Mouse (Mus musculus) lung, embryonic 16.5 days (tissue): Measurements from ENCODE around the gene Mpzl1. TPM values are rescaled to one million over a fixed set of nuclear protein-coding genes. Genes with fewer than 3 reads are reported as not detected.

Experiments
- ATAC-seq: fragments of 200-750 bp; cut with Nextera tagmentation; 2 replicates; pipeline ENCODE4 v1.8.0; 2017; ENCODE audit warnings: low read depth, mild to moderate bottlenecking, moderate library complexity
- H3K27ac ChIP-seq: fragments of 300-500 bp; sonication (generic); 2 replicates; pipeline ENCODE4 v1.5.1; 2014; ENCODE audit warnings: mild to moderate bottlenecking, control low read depth, low read length
- H3K27me3 ChIP-seq: fragments of 300-500 bp; sonication (generic); 2 replicates; pipeline ENCODE4 v1.6.1; 2014; ENCODE audit warnings: low read depth, low read length, mixed read lengths; ENCODE audit not compliant: control insufficient read depth, insufficient read depth
- H3K36me3 ChIP-seq: fragments of 300-500 bp; sonication (generic); 2 replicates; pipeline ENCODE4 v1.6.1; 2014; ENCODE audit warnings: low read length; ENCODE audit not compliant: control insufficient read depth, insufficient read depth
- H3K4me1 ChIP-seq: fragments of 300-500 bp; sonication (generic); replicated peaks from 2 replicates; pipeline ENCODE4 v1.6.1; 2014; ENCODE audit warnings: low read length, mixed read lengths; ENCODE audit not compliant: control insufficient read depth, insufficient read depth
- H3K4me2 ChIP-seq: fragments of 300-500 bp; sonication (generic); 2 replicates; pipeline ENCODE4 v1.6.1; 2014; ENCODE audit warnings: low read depth, low read length, control low read depth
- H3K4me3 ChIP-seq: fragments of 300-500 bp; sonication (generic); 2 replicates; pipeline ENCODE4 v1.5.1; 2014; ENCODE audit warnings: mild to moderate bottlenecking, low read length, control low read depth
- H3K9ac ChIP-seq: fragments of 300-500 bp; sonication (generic); 2 replicates; pipeline ENCODE4 v1.6.1; 2014; ENCODE audit warnings: low read length, control low read depth
- H3K9me3 ChIP-seq: fragments of 300-500 bp; sonication (generic); 2 replicates; pipeline ENCODE4 v1.6.1; 2016; ENCODE audit warnings: low read length; ENCODE audit not compliant: control insufficient read depth
- WGBS: fragments of 180-500 bp; shearing (Covaris S2); extraction: QIAGEN DNeasy Blood & Tissue Kit; methylation state at CpG from one replicate; pipeline ENCODE4 v1.1.7; 2014; 5-methylcytosine and 5-hydroxymethylcytosine counted together
- polyA plus RNA-seq: library from polyadenylated mRNA; unstranded; fragments of >200 nt; fragmentation: Nextera tagmentation; extraction: Ambion mirVana; gene quantifications from 2 replicates; pipeline ENCODE4 v1.2.1, GENCODE M21; 2015

The Mpzl1 gene
- polyA plus RNA-seq, 1 experiment from 2014 or later = 176 TPM

DNA sequence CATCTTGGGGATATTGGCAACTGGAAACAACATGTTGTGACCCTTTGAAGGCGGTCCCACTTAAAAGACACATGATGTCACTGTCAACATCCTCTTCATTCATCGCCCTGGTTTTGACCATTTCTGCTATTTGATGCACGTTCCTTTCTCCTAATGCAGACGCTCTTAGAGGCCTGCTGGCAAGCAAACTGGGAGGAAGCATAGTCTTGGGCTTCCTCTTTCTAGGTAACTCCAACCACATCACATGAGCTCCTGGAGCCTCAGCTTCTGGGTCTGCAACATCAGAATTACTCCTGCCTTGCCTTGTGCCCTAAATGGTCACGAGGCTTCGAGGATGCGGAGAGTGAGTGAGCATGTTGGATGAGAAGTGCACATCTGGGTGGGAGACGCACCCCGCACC lies 40.8 kb upstream of the Mpzl1 start:
- H3K9ac ChIP-seq = no peak overlapping the region
- no peaks in the 10 kb centered on the region for H3K27me3 ChIP-seq
- 85% methylated on average over 9 of the region's 9 CpGs for WGBS
- no peaks in the 10 kb centered on the region for H3K36me3 ChIP-seq
- no peak overlapping the region for H3K4me3 ChIP-seq
- no peak for ATAC-seq
- H3K4me1 ChIP-seq = 0 out of 2 replicates have a peak, but pooled peaks cover 3% of the 10 kb centered on the region
- H3K4me2 ChIP-seq = no peak overlapping the region
- H3K9me3 ChIP-seq = no peaks in the 10 kb centered on the region
- no peak overlapping the region for H3K27ac ChIP-seq

GRCm38 (mm10) chr1:165672355-165672754 lies 38.0 kb upstream of the Mpzl1 start:
- Histone ChIP-seq H3K9me3 (no peaks in the 10 kb centered on the region), H3K9ac (no peak overlapping the region), H3K4me2 (no peak overlapping the region), H3K4me3 (no peak overlapping the region), H3K4me1 (no peaks in the 10 kb centered on the region; the same call in 1 of the 2 replicates), H3K27ac (no peak overlapping the region), H3K27me3 (no peaks in the 10 kb centered on the region), H3K36me3 (no peaks in the 10 kb centered on the region)
- WGBS = 79% methylated on average over 9 of the region's 9 CpGs
- no peak for ATAC-seq

- Histone ChIP-seq H3K4me1 (no peaks in the 10 kb centered on the region; the same call in 1 of the 2 replicates), H3K4me3 (no peak overlapping the region), H3K36me3 (no peaks in the 10 kb centered on the region), H3K9me3 (no peaks in the 10 kb centered on the region), H3K4me2 (no peak overlapping the region), H3K9ac (no peak overlapping the region), H3K27me3 (no peaks in the 10 kb centered on the region), H3K27ac (no peak overlapping the region)
- no peak for ATAC-seq
- WGBS = 61% methylated on average over 6 of the region's 6 CpGs
Observed at GRCm38 (mm10) chr1:165670056-165670455, 35.7 kb upstream of the Mpzl1 start.

- H3K4me3 ChIP-seq = no peak overlapping the region
- H3K27me3 ChIP-seq = no peaks in the 10 kb centered on the region
- H3K4me2 ChIP-seq = no peak overlapping the region
- H3K27ac ChIP-seq = no peak overlapping the region
- H3K9me3 ChIP-seq = no peaks in the 10 kb centered on the region
- H3K4me1 ChIP-seq = no peaks in the 10 kb centered on the region; the same call in 1 of the 2 replicates
- ATAC-seq = peak; percentile 39; the same call in 1 of the 2 replicates
- H3K9ac ChIP-seq = no peak overlapping the region
- 53% methylated on average over 4 of the region's 4 CpGs for WGBS
- no peaks in the 10 kb centered on the region for H3K36me3 ChIP-seq
Observed at GRCm38 (mm10) chr1:165668904-165669303, 34.6 kb upstream of the Mpzl1 start.

DNA sequence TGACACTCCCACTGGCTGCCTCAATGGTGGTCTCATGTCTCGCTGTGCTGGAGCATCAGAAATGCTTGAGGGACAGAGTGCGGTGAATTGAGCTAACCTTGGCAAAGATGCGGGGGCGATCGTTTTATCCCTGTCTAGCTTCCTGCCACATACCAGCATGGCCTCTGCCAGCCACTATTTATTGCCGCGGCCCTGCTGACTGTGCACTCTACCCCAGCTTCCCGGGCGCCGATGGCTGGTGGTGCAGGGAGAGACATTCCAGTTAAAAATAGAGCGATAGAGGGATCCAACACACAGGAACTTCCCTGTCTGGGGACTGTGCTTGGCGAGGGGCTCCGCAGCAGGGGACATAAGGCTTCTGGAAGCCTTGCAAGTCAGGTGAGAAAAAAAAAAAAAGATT lies 33.0 kb upstream of the Mpzl1 start:
- H3K27me3 ChIP-seq = no peaks in the 10 kb centered on the region
- H3K9me3 ChIP-seq = no peaks in the 10 kb centered on the region
- no peaks in the 10 kb centered on the region; the same call in 1 of the 2 replicates for H3K4me1 ChIP-seq
- ATAC-seq = no peak
- H3K4me3 ChIP-seq = no peak overlapping the region
- no peak overlapping the region for H3K9ac ChIP-seq
- no peak overlapping the region for H3K27ac ChIP-seq
- 48% methylated on average over 13 of the region's 13 CpGs for WGBS
- H3K36me3 ChIP-seq = no peaks in the 10 kb centered on the region
- no peak overlapping the region for H3K4me2 ChIP-seq

DNA sequence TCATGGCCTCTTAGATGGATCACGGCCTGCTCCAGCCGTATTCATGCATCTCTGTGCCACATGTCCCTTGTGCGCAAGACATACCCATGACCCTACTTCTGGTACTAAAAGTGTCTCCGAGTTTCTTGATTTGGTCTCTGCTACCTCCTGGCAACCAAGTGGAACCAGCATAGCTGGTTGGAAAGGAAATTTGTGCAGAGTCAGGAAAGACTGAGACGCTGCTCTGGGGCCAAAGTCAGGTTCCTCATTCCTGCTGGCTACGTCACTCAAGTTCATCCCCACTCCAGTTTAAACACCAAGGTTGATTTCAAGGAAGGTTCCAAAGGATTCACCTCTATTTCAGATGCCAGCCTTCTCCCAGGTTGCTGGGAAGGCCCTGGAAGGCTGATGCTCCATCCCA lies 32.6 kb upstream of the Mpzl1 start:
- H3K4me3 ChIP-seq = no peak overlapping the region
- H3K9ac ChIP-seq = no peak overlapping the region
- no peaks in the 10 kb centered on the region; the same call in 1 of the 2 replicates for H3K4me1 ChIP-seq
- WGBS = 86% methylated on average over 6 of the region's 6 CpGs
- H3K27me3 ChIP-seq = no peaks in the 10 kb centered on the region
- H3K9me3 ChIP-seq = no peaks in the 10 kb centered on the region
- no peak for ATAC-seq
- H3K4me2 ChIP-seq = no peak overlapping the region
- no peak overlapping the region for H3K27ac ChIP-seq
- no peaks in the 10 kb centered on the region for H3K36me3 ChIP-seq

DNA sequence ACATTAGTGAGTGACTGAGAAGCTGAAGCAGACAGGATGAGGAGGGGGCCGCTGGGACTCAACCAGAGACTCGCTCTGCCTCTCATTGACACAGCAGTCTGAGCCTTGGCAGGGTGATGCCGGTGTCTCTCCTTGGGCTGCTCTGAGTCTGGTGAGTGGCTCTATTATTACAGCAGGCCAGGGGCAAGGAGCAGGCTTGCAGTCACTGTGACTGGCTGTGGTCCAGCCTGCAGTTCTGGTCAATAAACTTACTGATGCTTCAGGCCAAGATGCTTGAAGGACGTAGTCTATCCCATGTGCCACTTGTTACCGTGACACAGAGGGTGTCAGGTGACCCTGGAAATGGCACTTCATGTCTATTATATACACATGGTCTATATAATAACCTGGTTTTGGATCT lies 31.4 kb upstream of the Mpzl1 start:
- H3K4me3 ChIP-seq = no peak overlapping the region
- H3K36me3 ChIP-seq = no peaks in the 10 kb centered on the region
- H3K27ac ChIP-seq = no peak overlapping the region
- 82% methylated on average over 5 of the region's 5 CpGs for whole genome bisulfite sequencing
- H3K4me1 ChIP-seq = no peaks in the 10 kb centered on the region; the same call in 1 of the 2 replicates
- no peak overlapping the region for H3K4me2 ChIP-seq
- H3K27me3 ChIP-seq = no peaks in the 10 kb centered on the region
- no peaks in the 10 kb centered on the region for H3K9me3 ChIP-seq
- no peak for ATAC-seq
- no peak overlapping the region for H3K9ac ChIP-seq

DNA sequence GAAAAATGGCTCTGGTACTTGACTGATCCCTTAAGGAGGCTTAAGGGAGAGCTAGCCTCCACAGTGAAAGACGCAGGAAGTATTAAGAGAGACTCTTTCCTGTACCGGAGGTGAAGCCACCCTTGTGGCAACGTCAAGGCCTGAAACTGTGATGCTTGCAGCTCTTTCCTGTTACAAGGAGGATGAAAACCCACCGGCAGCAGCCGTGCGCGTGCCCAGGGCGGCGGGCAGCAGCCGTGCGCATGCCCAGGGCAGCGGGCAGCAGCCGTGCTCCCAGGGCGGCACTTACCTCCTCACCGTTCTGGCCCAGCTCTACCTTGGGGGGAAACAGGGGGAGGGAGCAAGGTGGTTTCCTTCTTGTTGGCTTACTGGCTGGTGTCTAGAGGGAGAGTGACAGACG lies 28.9 kb upstream of the Mpzl1 start:
- no peak for ATAC-seq
- Histone ChIP-seq H3K9ac (no peak overlapping the region), H3K36me3 (no peaks in the 10 kb centered on the region), H3K9me3 (no peaks in the 10 kb centered on the region), H3K27me3 (no peaks in the 10 kb centered on the region), H3K4me2 (no peak overlapping the region), H3K4me3 (no peak overlapping the region), H3K4me1 (no peaks in the 10 kb centered on the region; the same call in 1 of the 2 replicates), H3K27ac (no peak overlapping the region; the same call in 1 of the 2 replicates)
- WGBS = 68% methylated on average over 16 of the region's 16 CpGs

DNA sequence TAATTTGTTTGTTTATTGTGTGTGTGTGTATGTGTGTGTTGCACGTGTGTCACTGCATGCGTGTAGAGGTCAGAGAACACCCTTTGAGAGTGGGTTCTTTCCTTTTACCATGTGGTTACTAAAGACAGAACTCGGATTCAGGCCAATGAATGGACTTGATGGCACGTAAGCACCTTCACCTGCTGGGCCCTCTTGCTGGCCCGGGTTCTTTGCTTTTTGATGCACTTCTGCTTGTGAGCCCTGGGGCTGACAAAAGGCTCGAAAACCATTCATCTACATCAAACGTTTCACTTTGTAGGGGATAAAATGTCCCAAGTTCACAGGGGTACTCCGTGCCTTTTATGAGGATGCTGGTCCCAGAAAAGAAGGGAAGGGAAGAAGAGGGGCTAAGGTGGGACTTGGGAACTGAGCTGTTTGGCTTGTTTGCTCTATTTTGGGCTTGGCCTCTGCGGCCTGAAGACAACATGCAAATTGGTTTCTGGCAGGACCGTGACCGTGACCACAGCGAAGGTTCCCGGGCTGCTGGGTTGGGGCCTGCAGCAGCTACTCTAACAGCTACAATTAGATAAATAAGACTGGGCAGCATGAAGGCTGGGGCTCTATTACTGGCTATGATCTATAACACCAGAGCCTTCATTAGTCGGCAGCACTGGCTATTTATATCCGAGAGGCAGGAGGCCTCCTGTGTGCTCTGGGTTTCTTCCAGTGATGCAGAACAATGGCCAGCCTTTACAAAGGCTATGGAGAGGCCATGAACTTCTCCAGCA lies 28.3 kb upstream of the Mpzl1 start:
- Histone ChIP-seq H3K27me3 (no peaks in the 10 kb centered on the region), H3K4me1 (no peaks in the 10 kb centered on the region; the same call in 1 of the 2 replicates), H3K27ac (no peak overlapping the region), H3K9me3 (no peaks in the 10 kb centered on the region), H3K9ac (no peak overlapping the region), H3K36me3 (no peaks in the 10 kb centered on the region), H3K4me2 (no peak overlapping the region), H3K4me3 (no peak overlapping the region)
- WGBS = 68% methylated on average over 15 of the region's 15 CpGs
- no peak for ATAC-seq
